Comparison of ENCODE assay signal across 7 mouse cellular contexts in the genomic region with DNA sequence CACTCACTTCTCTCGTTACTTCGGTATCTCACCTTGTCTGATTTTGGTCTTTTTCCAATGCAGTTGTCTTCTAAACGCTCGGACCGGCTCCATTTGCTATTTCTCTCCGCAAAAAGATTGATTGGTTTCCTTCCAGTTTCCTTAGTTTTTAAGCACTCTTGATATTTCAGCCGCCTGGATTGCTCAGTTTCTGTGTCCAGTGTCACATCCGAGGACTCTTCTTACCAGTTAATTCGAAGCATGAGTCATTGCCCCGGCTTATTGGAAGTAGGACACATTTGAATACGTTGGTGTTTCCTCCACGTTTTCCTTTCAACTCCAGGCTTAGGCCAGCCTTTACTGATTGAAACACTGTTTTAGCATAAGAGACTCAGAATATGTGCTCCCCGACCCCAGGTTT. TPM values are rescaled to one million over a fixed set of nuclear protein-coding genes. Genes with fewer than 3 reads are reported as not detected.
DNase-seq lines count a peak whose midpoint lies in the region; ATAC-seq and TF ChIP-seq lines count a peak whose summit lies in the region.

No protein-coding gene starts in this region.

- peak overlapping the region; percentile 85 for H3K9ac ChIP-seq in ES-E14 (ENCODE audit: insufficient read depth, low read depth, low read length, poor library complexity, severe bottlenecking)
- peak overlapping the region; percentile 79 for H3K9ac ChIP-seq in embryonic facial prominence, embryonic 14.5 days (ENCODE audit: low read depth, low read length)

- DNase-seq in ES-E14 (ENCODE audit: low read depth, low spot score), result no peak
- DNase-seq in adrenal gland, postnatal 14 days, result peak; percentile 38
- peak; percentile 28 for DNase-seq in embryonic facial prominence, embryonic 14.5 days (ENCODE audit: low spot score)
- peak; percentile 8 to 12 for DNase-seq in heart, postnatal 36 days
- DNase-seq in layer of hippocampus, postnatal 14 days (ENCODE audit: low spot score in 2 of 2), result peak; percentile 34 to 35

- under 1% methylated on average over 13 of the region's 13 CpGs for WGBS in embryonic facial prominence, embryonic 14.5 days
- under 1% methylated on average over 13 of the region's 13 CpGs for WGBS in small intestine, adult 2 months

- intact Hi-C loops in heart, postnatal 36 days (cut with DNase I), result loop anchor here (10.0 kb wide), 1 partner anchor 970 kb away; a partner anchor contains a TSS

- no peaks in the 10 kb centered on the region for H3K9me3 ChIP-seq in ES-E14 (ENCODE audit: control insufficient read depth, insufficient read depth, low read depth, low read length)
- no peaks in the 10 kb centered on the region for H3K9me3 ChIP-seq in embryonic facial prominence, embryonic 14.5 days (ENCODE audit: control insufficient read depth, low read length)

- no peak overlapping the region for H3K27ac ChIP-seq in ES-E14 (ENCODE audit: insufficient read depth, low read depth, low read length, poor library complexity, severe bottlenecking)
- H3K27ac ChIP-seq in embryonic facial prominence, embryonic 14.5 days (replicated peaks; ENCODE audit: low read depth, low read length), result peak overlapping the region; percentile 61
- H3K27ac ChIP-seq in small intestine, adult 2 months (ENCODE audit: insufficient read depth, low read depth, low read length), result peak overlapping the region; percentile 71; the same call in 1 of the 2 replicates

- H3K4me1 ChIP-seq in ES-E14 (ENCODE audit: control insufficient read depth in 2 of 2, insufficient read depth in 2 of 2, low read length in 2 of 2, poor library complexity in 1 of 2), result 0 out of 4 replicates have a peak, but pooled peaks cover 0 to 2% of the 10 kb centered on the region in 2 experiments
- no peaks in the 10 kb centered on the region for H3K4me1 ChIP-seq in embryonic facial prominence, embryonic 14.5 days (ENCODE audit: control insufficient read depth, insufficient read depth, low read length)
- no peaks in the 10 kb centered on the region for H3K4me1 ChIP-seq in small intestine, adult 2 months (ENCODE audit: control insufficient read depth, insufficient read depth, insufficient read length, low read length)

- in situ Hi-C loops in ES-E14 (cut with MboI; ENCODE audit: low sequenced_read_pairs in 2 of 2, unreplicated experiment in 2 of 2), result no loop called here

- no peaks in the 10 kb centered on the region; the same call in 1 of the 2 replicates for H3K36me3 ChIP-seq in ES-E14 (ENCODE audit: control insufficient read depth, insufficient read depth, low read length, poor library complexity, severe bottlenecking)
- no peaks in the 10 kb centered on the region for H3K36me3 ChIP-seq in embryonic facial prominence, embryonic 14.5 days (ENCODE audit: control insufficient read depth, insufficient read depth, low read length)
- H3K36me3 ChIP-seq in small intestine, adult 2 months (ENCODE audit: control insufficient read depth, insufficient read depth, low read length), result no peaks in the 10 kb centered on the region

- H3K4me3 ChIP-seq in ES-E14 (ENCODE audit: insufficient read depth in 1 of 2, low read depth in 1 of 2, low read length in 2 of 2, poor library complexity in 1 of 2, severe bottlenecking in 1 of 2), result peak overlapping the region; percentile 82 to 93
- peak overlapping the region; percentile 68 for H3K4me3 ChIP-seq in embryonic facial prominence, embryonic 14.5 days (ENCODE audit: low read depth, low read length)
- H3K4me3 ChIP-seq in small intestine, adult 2 months (ENCODE audit: low read depth, low read length), result peak overlapping the region; percentile 66; the same call in 1 of the 2 replicates

- ATAC-seq in embryonic facial prominence, embryonic 14.5 days (ENCODE audit: low read depth), result no peak
- peak; percentile 16; the same call in 1 of the 2 replicates for ATAC-seq in megakaryocyte, adult 5-6 weeks (ENCODE audit: poor library complexity, severe bottlenecking)

- H3K4me2 ChIP-seq in embryonic facial prominence, embryonic 14.5 days (ENCODE audit: low read depth, low read length), result peak overlapping the region; percentile 62

- no peak for TF ChIP-seq CTCF in small intestine, adult 2 months (IDR thresholded peaks at IDR 0.05; ENCODE audit: extremely low read depth, insufficient read length, insufficient replicate concordance, low read depth, low read length)

- no peak for TF ChIP-seq POLR2A in small intestine, adult 2 months (IDR thresholded peaks at IDR 0.05; ENCODE audit: low read depth, low read length)

- no peaks in the 10 kb centered on the region for H3K27me3 ChIP-seq in embryonic facial prominence, embryonic 14.5 days (replicated peaks; ENCODE audit: control insufficient read depth, insufficient read depth, low read length)
- H3K27me3 ChIP-seq in small intestine, adult 2 months (ENCODE audit: control insufficient read depth, insufficient read depth, low read length), result no peaks in the 10 kb centered on the region

TF ChIP-seq in ES-E14, 5 proteins besides CTCF, POLR2A, EP300 and RAD21:
- no peak for TF ChIP-seq CHD2 (IDR thresholded peaks at IDR 0.05; ENCODE audit: low read depth, low read length)
- no peak for TF ChIP-seq MAFK (IDR thresholded peaks at IDR 0.05; ENCODE audit: insufficient read depth, low read depth, low read length)
- no peak for TF ChIP-seq ZC3H11A (IDR thresholded peaks at IDR 0.05; ENCODE audit: borderline replicate concordance, low read depth, low read length)
- TF ChIP-seq HCFC1 (IDR thresholded peaks at IDR 0.05; ENCODE audit: borderline replicate concordance, insufficient read depth, low read length), result no peak
- TF ChIP-seq ZNF384 (IDR thresholded peaks at IDR 0.05; ENCODE audit: low read depth, low read length), result no peak

RNA-seq across cellular contexts. Expression of a gene that starts 1.0 kb away (rescaled TPM):
- 21.2 and 25.4 TPM in 2 replicates for total RNA-seq in ES-E14 (2012; rRNA removed)
- 24.8 and 30.2 TPM in 2 replicates for total RNA-seq in adrenal gland, postnatal 14 days (2021)
- 12.2 and 12.8 TPM in 2 replicates for polyA plus RNA-seq in embryonic facial prominence, embryonic 14.5 days (2014; fragmentation: Nextera tagmentation; extraction: Ambion mirVana)
- 10 to 100 TPM; 14.3 to 14.4 TPM for total RNA-seq in heart, postnatal 36 days (2021)
- 10 to 100 TPM; 16.9 to 19.2 TPM for total RNA-seq in layer of hippocampus, postnatal 14 days (2021)
- 15.5 and 18.1 TPM in 2 replicates for total RNA-seq in megakaryocyte, adult 5-6 weeks (2015)
- total RNA-seq in megakaryocyte, adult 5-6 weeks (2017), result 33.3 and 43.2 TPM in 2 replicates
- 0.08 and 0.13 TPM in 2 replicates for polyA plus RNA-seq in small intestine, adult 2 months (2012; rRNA removed)
